Mouse (Mus musculus): ENCODE measurements around the gene Otud1. TPM values are rescaled to one million over a fixed set of nuclear protein-coding genes. Genes with fewer than 3 reads are reported as not detected.

Gene Otud1
- total RNA-seq (2023) = 7.4 and 11.0 TPM in 2 replicates

GRCm38 (mm10) chr2:19657158-19657874, at the start of gene Otud1:
TSS of gene Otud1 (plus strand) at chr2:19657752.

Other genes with a start within 250 kb of the Otud1 start
- not detected in 2 replicates for gene Ptf1a, start 212.1 kb upstream of the Otud1 start, total RNA-seq (2023)
- gene 4921504E06Rik, start 103.8 kb upstream of the Otud1 start, total RNA-seq (2023) = not detected in 2 replicates

All from neutrophil, adult 65 days (primary cell).